Mouse (Mus musculus): ENCODE results near the gene Glycam1. TPM values are rescaled to one million over a fixed set of nuclear protein-coding genes. Genes with fewer than 3 reads are reported as not detected.

The Glycam1 gene
- polyA plus RNA-seq, 1 experiment, result 0.40 TPM

DNA sequence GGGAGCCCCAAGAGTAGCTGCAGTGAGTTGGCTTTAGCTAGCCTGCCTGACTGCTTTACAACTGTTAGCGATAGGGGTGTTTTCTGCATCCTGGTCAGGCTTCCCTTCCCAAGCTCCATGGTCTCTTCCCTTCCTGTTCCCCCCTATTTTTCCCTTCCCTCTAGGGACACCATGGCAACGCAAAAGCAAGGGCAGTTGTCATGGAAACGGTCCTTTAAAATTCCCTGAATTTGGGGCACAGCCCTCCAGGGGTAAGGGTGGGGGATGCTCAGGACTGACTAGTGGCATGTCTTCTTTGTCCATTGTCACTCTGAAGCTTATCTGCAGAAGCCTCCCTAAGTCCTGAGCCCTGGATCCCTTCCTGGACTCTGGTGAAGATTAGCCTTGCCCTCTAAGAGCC lies 41.7 kb downstream of the Glycam1 start:
- peaks cover 14% of the 10 kb centered on the region for H3K4me1 ChIP-seq (ENCODE audit: control insufficient read depth, insufficient read depth, low read length)

DNA sequence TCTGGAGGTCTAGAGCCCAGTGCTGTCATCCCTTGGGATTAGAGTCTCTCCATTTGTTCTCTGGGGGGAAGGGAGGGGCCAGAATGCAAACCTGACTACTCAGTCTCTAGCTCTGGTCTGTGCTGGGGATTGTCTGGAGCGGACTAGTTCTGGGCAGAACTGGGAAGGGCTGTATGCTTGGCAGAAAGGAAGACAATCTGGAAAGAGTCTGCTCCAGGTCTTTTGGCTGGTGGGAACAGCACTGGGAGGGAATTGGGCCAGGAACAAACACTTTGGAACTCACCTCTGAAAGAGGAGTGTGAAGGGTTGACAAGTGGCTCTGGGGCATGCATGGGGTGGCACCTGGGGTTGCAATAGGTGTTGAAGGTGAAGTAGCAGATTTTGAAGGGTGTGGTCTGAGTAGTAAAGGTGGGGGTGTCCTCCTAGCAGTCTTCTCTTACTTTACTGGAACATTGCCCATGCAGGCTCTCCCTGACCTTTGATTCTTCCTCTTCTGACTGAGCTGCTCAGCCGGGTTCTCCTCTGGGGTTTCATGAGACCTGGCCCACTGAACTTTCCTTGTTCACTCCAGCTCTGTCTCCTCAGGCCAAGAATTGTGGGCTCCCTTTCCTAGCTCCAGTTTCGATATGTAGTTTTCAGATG lies 42.3 kb downstream of the Glycam1 start:
- TF ChIP-seq CTCF (IDR thresholded peaks at IDR 0.05; ENCODE audit: extremely low read depth, insufficient read depth, low read length) (no peak), POLR2A (IDR thresholded peaks at IDR 0.05; ENCODE audit: extremely low read depth, insufficient read depth, low read length) (no peak)
- Histone ChIP-seq H3K4me3 (ENCODE audit: insufficient read depth, low read length) (no peak overlapping the region), H3K4me1 (ENCODE audit: control insufficient read depth, insufficient read depth, low read length) (peaks cover 14% of the 10 kb centered on the region), H3K27ac (ENCODE audit: insufficient read depth, low read length) (no peak overlapping the region)

More for the DNA sequence above, 41.7 kb downstream of the Glycam1 start:
- TF ChIP-seq POLR2A (IDR thresholded peaks at IDR 0.05; ENCODE audit: extremely low read depth, insufficient read depth, low read length) (no peak), CTCF (IDR thresholded peaks at IDR 0.05; ENCODE audit: extremely low read depth, insufficient read depth, low read length) (no peak)
- Histone ChIP-seq H3K4me3 (ENCODE audit: insufficient read depth, low read length) (no peak overlapping the region), H3K27ac (ENCODE audit: insufficient read depth, low read length) (0 out of 2 replicates have a peak overlapping the region, but pooled peaks have one; percentile 22)

DNA sequence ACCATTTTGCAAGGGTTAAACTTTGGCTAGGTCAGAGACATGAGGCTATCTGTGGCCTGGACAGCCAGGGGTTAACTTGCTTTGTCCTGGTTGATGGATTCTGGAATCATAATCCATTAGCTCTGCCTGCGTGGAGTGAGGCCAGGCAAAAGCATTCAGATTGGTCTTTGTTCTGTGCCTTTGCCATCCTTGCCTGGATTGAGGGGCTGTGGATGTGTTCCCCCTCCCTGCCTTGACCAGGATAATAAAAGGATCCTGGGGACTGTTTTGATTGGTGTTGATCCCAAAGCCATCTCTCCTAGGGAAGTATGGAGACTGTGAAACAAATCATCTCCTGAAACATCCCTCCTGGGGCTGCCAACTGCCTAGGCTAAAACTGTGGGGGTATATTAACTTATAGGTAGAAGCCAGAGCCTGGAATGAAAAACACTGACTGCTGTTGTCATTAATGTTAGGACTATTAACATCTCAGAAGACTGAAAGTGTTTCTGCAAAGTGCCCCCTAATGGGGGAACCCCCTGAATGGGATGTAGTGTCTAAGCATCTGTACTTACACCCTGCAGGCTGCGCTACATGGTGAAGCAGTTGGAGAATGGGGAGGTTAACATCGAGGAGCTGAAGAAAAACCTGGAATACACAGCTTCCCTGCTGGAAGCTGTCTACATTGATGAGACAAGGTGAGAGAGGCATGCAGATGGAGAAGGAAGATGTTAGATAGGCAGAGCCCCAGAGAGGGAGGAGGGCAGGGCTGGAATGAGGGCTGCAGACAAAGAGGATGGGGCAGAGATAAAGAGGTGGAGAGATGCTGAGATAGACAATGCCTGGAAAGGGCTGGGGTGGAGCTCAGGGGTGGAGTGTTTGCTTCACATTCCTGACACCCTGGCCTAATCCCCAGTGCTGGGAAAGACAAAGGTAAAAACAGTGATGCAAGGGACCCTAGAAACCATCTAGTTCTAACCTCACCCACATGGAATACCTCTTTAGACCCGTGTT lies 45.2 kb downstream of the Glycam1 start:
- Histone ChIP-seq H3K4me1 (ENCODE audit: control insufficient read depth, insufficient read depth, low read length) (peaks cover 13% of the 10 kb centered on the region), H3K4me3 (ENCODE audit: insufficient read depth, low read length) (no peak overlapping the region), H3K27ac (ENCODE audit: insufficient read depth, low read length) (no peak overlapping the region)
- TF ChIP-seq POLR2A (IDR thresholded peaks at IDR 0.05; ENCODE audit: extremely low read depth, insufficient read depth, low read length), result no peak
- TF ChIP-seq CTCF (IDR thresholded peaks at IDR 0.05; ENCODE audit: extremely low read depth, insufficient read depth, low read length), result no peak

DNA sequence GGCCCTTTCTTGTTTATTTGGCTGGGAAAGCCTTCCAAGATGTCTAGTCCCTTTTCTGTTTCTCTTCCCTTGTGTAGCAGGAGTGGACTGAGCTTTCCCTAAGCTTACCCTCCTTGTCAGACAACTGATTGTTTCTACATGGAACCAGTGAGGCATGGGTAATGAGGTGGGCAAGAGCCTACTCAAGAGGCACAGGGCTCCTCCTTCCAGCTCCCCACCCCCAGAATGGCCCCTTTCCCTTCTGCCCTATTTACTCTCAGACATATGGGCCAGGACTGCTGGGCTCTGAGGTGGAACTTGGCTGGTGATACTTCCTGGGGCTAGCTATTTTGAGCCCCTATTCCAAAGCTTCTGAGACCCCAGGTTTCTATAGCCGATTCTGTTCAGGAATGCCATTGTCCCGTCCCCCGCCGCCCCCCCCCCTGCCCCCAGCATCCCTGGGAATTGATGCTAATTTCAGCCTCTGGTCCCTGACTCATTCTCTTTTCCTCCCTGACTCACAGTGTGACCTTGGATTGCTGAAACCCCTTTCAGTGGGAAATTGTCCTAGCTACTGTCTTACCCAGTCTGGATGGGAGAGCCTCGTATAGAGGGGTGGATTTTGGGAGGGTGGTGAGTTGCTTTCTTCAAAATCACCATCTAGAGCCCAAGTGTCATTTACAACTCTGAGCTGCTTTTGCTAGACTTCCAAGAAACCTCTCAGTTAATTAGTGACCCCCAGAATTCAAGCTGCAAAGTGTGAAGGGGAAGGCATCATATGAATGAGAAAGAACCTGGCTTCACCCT lies 46.1 kb downstream of the Glycam1 start:
- Histone ChIP-seq H3K27ac (ENCODE audit: insufficient read depth, low read length) (no peak overlapping the region), H3K4me1 (ENCODE audit: control insufficient read depth, insufficient read depth, low read length) (peaks cover 10% of the 10 kb centered on the region)

DNA sequence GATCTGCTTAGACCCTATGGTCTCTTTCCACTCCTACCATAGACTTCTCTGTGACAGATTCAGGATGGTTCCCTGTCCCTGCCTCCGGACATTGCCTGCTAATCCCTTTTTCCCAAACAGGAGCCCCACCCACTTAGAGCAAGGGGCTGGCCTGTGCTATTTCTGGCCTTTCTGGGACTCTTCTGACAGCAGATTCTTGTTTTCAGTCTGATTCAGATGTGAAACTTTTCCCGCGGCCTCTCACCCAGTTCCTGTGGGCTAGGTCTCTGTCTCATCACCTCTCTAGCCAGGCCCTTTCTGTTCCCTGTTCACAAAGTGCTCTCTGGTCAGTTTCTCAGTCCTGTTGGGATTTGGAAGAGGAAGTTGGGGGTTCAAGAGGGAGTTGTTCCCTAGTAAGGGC lies 50.0 kb downstream of the Glycam1 start:
- no peak overlapping the region for H3K4me3 ChIP-seq (ENCODE audit: insufficient read depth, low read length)
- TF ChIP-seq CTCF (IDR thresholded peaks at IDR 0.05; ENCODE audit: extremely low read depth, insufficient read depth, low read length), result no peak
- no peak for TF ChIP-seq POLR2A (IDR thresholded peaks at IDR 0.05; ENCODE audit: extremely low read depth, insufficient read depth, low read length)
- peaks cover 8% of the 10 kb centered on the region for H3K4me1 ChIP-seq (ENCODE audit: control insufficient read depth, insufficient read depth, low read length)
- no peak overlapping the region for H3K27ac ChIP-seq (ENCODE audit: insufficient read depth, low read length)

More for the DNA sequence above, 46.1 kb downstream of the Glycam1 start:
- no peak for TF ChIP-seq CTCF (IDR thresholded peaks at IDR 0.05; ENCODE audit: extremely low read depth, insufficient read depth, low read length)
- H3K4me3 ChIP-seq (ENCODE audit: insufficient read depth, low read length), result no peak overlapping the region

DNA sequence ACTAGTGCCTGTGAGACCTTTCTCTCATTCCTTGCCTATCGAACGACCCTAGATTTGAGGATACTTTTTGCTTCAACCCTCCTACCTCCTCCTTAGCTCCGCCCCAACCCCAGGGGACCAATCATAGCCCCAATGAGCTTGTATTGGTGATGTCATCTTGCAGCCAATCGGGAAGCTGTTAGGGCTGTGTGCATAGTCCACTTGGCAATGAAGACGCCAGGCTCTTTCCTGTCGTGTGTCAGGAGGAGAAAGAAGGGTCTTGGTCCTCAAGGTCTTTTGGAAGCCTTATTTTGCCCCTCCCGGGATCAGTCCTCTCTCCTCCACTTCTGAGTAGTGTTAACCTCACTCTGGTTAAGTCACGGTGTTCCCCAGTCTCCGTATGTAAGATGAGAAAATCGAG lies 50.8 kb downstream of the Glycam1 start:
- TF ChIP-seq POLR2A (IDR thresholded peaks at IDR 0.05; ENCODE audit: extremely low read depth, insufficient read depth, low read length), result peak; percentile 95
- TF ChIP-seq CTCF (IDR thresholded peaks at IDR 0.05; ENCODE audit: extremely low read depth, insufficient read depth, low read length), result no peak
- no peak overlapping the region for H3K27ac ChIP-seq (ENCODE audit: insufficient read depth, low read length)
- H3K4me3 ChIP-seq (ENCODE audit: insufficient read depth, low read length), result peak overlapping the region; percentile 16; the same call in 1 of the 2 replicates
- peaks cover 8% of the 10 kb centered on the region; the same call in 1 of the 2 replicates for H3K4me1 ChIP-seq (ENCODE audit: control insufficient read depth, insufficient read depth, low read length)

DNA sequence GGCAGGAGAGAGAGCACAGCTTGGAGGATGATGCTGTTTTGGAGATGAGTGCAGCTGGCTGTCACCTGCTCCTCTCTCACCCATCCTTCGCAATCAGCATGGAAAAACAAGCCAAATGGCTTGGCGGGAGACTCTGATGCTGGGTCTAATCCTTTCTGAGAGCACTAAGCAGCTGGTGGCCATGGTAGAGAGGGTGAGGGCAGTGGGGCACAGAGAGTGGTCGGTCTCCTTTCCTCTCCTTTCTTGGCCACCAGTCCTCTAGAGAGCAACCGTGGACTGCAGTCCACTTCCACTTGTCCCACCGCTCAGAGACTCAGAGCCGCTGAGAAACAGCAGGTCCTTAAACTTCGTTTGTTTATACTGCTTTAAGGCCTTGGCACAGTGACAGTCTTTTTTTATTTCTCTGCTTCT lies 51.3 kb downstream of the Glycam1 start:
- no peak overlapping the region for H3K4me3 ChIP-seq (ENCODE audit: insufficient read depth, low read length)
- TF ChIP-seq CTCF (IDR thresholded peaks at IDR 0.05; ENCODE audit: extremely low read depth, insufficient read depth, low read length) (no peak), POLR2A (IDR thresholded peaks at IDR 0.05; ENCODE audit: extremely low read depth, insufficient read depth, low read length) (no peak)
- no peak overlapping the region for H3K27ac ChIP-seq (ENCODE audit: insufficient read depth, low read length)
- H3K4me1 ChIP-seq (ENCODE audit: control insufficient read depth, insufficient read depth, low read length), result peaks cover 8% of the 10 kb centered on the region; the same call in 1 of the 2 replicates

Other genes starting within 250 kb of the Glycam1 start
- gene Zfp385a, start 225.0 kb downstream of the Glycam1 start, polyA plus RNA-seq (2012; rRNA removed), result 42.3 and 45.2 TPM in 2 replicates
- 2.4 and 3.8 TPM in 2 replicates for gene Itga5, start 198.3 kb downstream of the Glycam1 start, polyA plus RNA-seq (2012; rRNA removed)
- 0.23 TPM in 1 of 2 replicates, not detected in the other for gene Gtsf1, start 134.6 kb downstream of the Glycam1 start, polyA plus RNA-seq (2012; rRNA removed)
- not detected in 2 replicates for gene Gtsf2, start 116.6 kb downstream of the Glycam1 start, polyA plus RNA-seq (2012; rRNA removed)
- 7.1 and 7.7 TPM in 2 replicates for gene Nckap1l, start 111.3 kb downstream of the Glycam1 start, polyA plus RNA-seq (2012; rRNA removed)
- gene Pde1b, start 62.0 kb downstream of the Glycam1 start, polyA plus RNA-seq (2012; rRNA removed), result 129 and 208 TPM in 2 replicates
- gene Ppp1r1a, start 27.1 kb downstream of the Glycam1 start, polyA plus RNA-seq (2012; rRNA removed), result 171 and 174 TPM in 2 replicates
- not detected in 2 replicates for gene Mucl1, start 190.4 kb upstream of the Glycam1 start, polyA plus RNA-seq (2012; rRNA removed)

All from cortical plate, adult 2 months (tissue).